Mouse (Mus musculus) lung, postnatal 0 days (tissue): ENCODE data around the gene Folr2.

Experiments used
- CTCF ChIP-seq: IDR thresholded peaks from 2 replicates; pipeline ENCODE4 v1.5.1; 2016; ENCODE audit warnings: antibody characterized with exemption, mild to moderate bottlenecking
- EP300 ChIP-seq: IDR thresholded peaks from 2 replicates; pipeline ENCODE4 v1.6.1; 2016; ENCODE audit warnings: antibody characterized with exemption, mild to moderate bottlenecking, control low read depth

DNA sequence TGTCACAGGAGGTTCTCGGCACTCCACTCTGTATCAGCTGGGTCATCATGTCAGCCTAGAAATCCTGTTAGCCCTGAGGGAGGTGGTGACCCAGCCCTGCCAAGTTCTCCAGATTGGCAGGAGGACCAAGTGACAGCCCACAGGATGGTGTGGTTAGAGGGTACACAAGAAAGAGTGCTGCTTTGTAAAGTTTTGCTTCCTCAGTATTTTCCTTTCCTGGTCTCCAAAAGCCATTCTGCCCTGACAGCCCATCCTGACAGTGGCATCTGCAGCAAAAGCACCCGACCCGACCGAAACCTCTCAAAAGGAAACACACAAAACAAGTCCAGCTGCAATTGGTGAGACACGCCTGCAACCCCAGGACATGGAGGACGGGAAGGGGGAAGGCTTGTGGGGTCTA lies 12.8 kb downstream of the Folr2 start:
- TF ChIP-seq CTCF (no peak), EP300 (no peak)
